Mouse (Mus musculus): ENCODE data around the gene Gm45021.

- no peak for TF ChIP-seq CTCF (IDR thresholded peaks at IDR 0.05; ENCODE audit: low read depth, low read length)
- no peak for TF ChIP-seq GATA1 (IDR thresholded peaks at IDR 0.05; ENCODE audit: borderline replicate concordance, low read length)
- TF ChIP-seq TAL1 (conservative IDR thresholded peaks at IDR 0.05; ENCODE audit: low read depth, low read length), result no peak
Measured at GRCm38 (mm10) chr6:48555104-48555890, 34.1 kb upstream of the Gm45021 start.

Measured in G1E (cell line).